Mouse (Mus musculus) ES-E14 (cell line): ENCODE results near the gene Plekhm1.

Experiments used
- CHD2 ChIP-seq: IDR thresholded peaks from 2 replicates; pipeline ENCODE4 v1.6.1; 2014; ENCODE audit warnings: mild to moderate bottlenecking, low read depth, low read length, inconsistent platforms
- HCFC1 ChIP-seq: IDR thresholded peaks from 2 replicates; pipeline ENCODE4 v1.6.1; 2012; ENCODE audit warnings: low read length, inconsistent platforms, borderline replicate concordance; ENCODE audit not compliant: insufficient read depth
- MAFK ChIP-seq: IDR thresholded peaks from 2 replicates; pipeline ENCODE4 v1.6.1; 2014; ENCODE audit warnings: mild to moderate bottlenecking, low read depth, low read length, inconsistent platforms; ENCODE audit not compliant: insufficient read depth
- ZC3H11A ChIP-seq: IDR thresholded peaks from 2 replicates; pipeline ENCODE4 v1.6.1; 2012; ENCODE audit warnings: low read depth, mild to moderate bottlenecking, inconsistent platforms, low read length, borderline replicate concordance
- ZNF384 ChIP-seq: IDR thresholded peaks from 2 replicates; pipeline ENCODE4 v1.6.1; 2012; ENCODE audit warnings: low read depth, low read length, inconsistent platforms

DNA sequence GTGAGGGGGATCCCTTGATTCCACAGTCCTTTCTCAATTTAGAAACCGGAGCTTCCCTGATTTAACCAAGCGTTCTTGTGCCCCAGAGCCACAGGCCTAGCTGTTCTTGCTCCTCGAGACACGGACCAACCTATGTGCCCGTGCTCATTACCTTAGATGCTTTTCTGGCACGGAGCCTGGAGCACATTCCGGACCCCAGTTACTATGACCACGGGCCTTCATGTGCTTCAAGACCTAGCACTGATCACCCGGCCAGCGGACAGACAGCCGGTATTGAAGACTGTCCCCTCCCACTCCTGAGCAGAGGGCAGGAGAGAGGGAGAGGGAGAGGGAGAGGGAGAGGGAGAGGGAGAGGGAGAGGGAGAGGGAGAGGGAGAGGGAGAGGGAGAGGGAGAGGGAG is 57.2 kb downstream of the Plekhm1 start:
- TF ChIP-seq ZNF384 (no peak), ZC3H11A (no peak), HCFC1 (no peak), CHD2 (no peak), MAFK (no peak)
